Mouse (Mus musculus) midbrain, embryonic 12.5 days (tissue): Measurements from ENCODE around the gene Slc16a6. TPM values are rescaled to one million over a fixed set of nuclear protein-coding genes. Genes with fewer than 3 reads are reported as not detected.

Experiments used
- ATAC-seq: fragments of 200-750 bp; cut with Nextera tagmentation; 2 replicates; pipeline ENCODE4 v1.8.0; 2017; ENCODE audit warnings: low read depth, moderate TSS enrichment, moderate library complexity; ENCODE audit not compliant: low FRiP score
- H3K27ac ChIP-seq: fragments of 300-500 bp; sonication (generic); replicated peaks from 2 replicates; pipeline ENCODE4 v1.5.1; 2016; ENCODE audit warnings: mild to moderate bottlenecking
- H3K27me3 ChIP-seq: fragments of 300-500 bp; sonication (generic); 2 replicates; pipeline ENCODE4 v1.6.1; 2016; ENCODE audit warnings: mild to moderate bottlenecking
- H3K36me3 ChIP-seq: fragments of 300-500 bp; sonication (generic); 2 replicates; pipeline ENCODE4 v1.6.1; 2016
- H3K4me1 ChIP-seq: fragments of 300-500 bp; sonication (generic); 2 replicates; pipeline ENCODE4 v1.6.1; 2016
- H3K4me2 ChIP-seq: fragments of 300-500 bp; sonication (generic); replicated peaks from 2 replicates; pipeline ENCODE4 v1.6.1; 2016; ENCODE audit warnings: mild to moderate bottlenecking, moderate library complexity
- H3K4me3 ChIP-seq: fragments of 300-500 bp; sonication (generic); 2 replicates; pipeline ENCODE4 v1.5.1; 2016; ENCODE audit warnings: mild to moderate bottlenecking
- H3K9ac ChIP-seq: fragments of 300-500 bp; sonication (generic); replicated peaks from 2 replicates; pipeline ENCODE4 v1.6.1; 2016; ENCODE audit warnings: mild to moderate bottlenecking, moderate library complexity
- H3K9me3 ChIP-seq: fragments of 300-500 bp; sonication (generic); 2 replicates; pipeline ENCODE4 v1.6.1; 2016; ENCODE audit warnings: mild to moderate bottlenecking
- WGBS: fragments of 180-500 bp; shearing (Covaris S2); methylation state at CpG from one replicate; pipeline ENCODE4 v1.1.7; 2016; 5-methylcytosine and 5-hydroxymethylcytosine counted together
- polyA plus RNA-seq: library from polyadenylated mRNA; unstranded; fragments of >200 nt; fragmentation: Nextera tagmentation; extraction: Ambion mirVana; gene quantifications from 2 replicates; pipeline ENCODE4 v1.2.1, GENCODE M21; 2016

The Slc16a6 gene
- polyA plus RNA-seq, 1 experiment from 2014 or later = 3.3 TPM

GRCm38 (mm10) chr11:109468133-109468532 is 5.3 kb downstream of the Slc16a6 start:
- Histone ChIP-seq H3K4me2 (no peak overlapping the region), H3K4me3 (no peak overlapping the region), H3K36me3 (no peaks in the 10 kb centered on the region), H3K4me1 (peaks cover 12% of the 10 kb centered on the region; the same call in 1 of the 2 replicates), H3K27me3 (peaks cover 18% of the 10 kb centered on the region), H3K9ac (no peak overlapping the region), H3K27ac (no peak overlapping the region), H3K9me3 (no peaks in the 10 kb centered on the region)
- WGBS = 91% methylated on average over 5 of the region's 5 CpGs
- no peak for ATAC-seq

GRCm38 (mm10) chr11:109466987-109467386 is 6.4 kb downstream of the Slc16a6 start:
- no peak overlapping the region for H3K9ac ChIP-seq
- H3K4me1 ChIP-seq = peaks cover 8% of the 10 kb centered on the region; the same call in 1 of the 2 replicates
- no peak overlapping the region for H3K4me3 ChIP-seq
- WGBS = 91% methylated on average over 8 of the region's 8 CpGs
- peaks cover 13% of the 10 kb centered on the region for H3K27me3 ChIP-seq
- peaks cover 7% of the 10 kb centered on the region; the same call in 1 of the 2 replicates for H3K36me3 ChIP-seq
- H3K4me2 ChIP-seq = no peak overlapping the region
- ATAC-seq = no peak
- no peak overlapping the region for H3K27ac ChIP-seq
- no peaks in the 10 kb centered on the region for H3K9me3 ChIP-seq

- H3K9me3 ChIP-seq = no peaks in the 10 kb centered on the region
- H3K4me1 ChIP-seq = no peaks in the 10 kb centered on the region
- no peak overlapping the region for H3K4me2 ChIP-seq
- H3K9ac ChIP-seq = no peak overlapping the region
- no peaks in the 10 kb centered on the region for H3K27me3 ChIP-seq
- 96% methylated on average over 4 of the region's 4 CpGs for WGBS
- no peak overlapping the region for H3K27ac ChIP-seq
- no peak overlapping the region for H3K4me3 ChIP-seq
- ATAC-seq = no peak
- peaks cover 7% of the 10 kb centered on the region; the same call in 1 of the 2 replicates for H3K36me3 ChIP-seq
These were observed 8.3 kb downstream of the Slc16a6 start for GRCm38 (mm10) chr11:109465068-109465467.

DNA sequence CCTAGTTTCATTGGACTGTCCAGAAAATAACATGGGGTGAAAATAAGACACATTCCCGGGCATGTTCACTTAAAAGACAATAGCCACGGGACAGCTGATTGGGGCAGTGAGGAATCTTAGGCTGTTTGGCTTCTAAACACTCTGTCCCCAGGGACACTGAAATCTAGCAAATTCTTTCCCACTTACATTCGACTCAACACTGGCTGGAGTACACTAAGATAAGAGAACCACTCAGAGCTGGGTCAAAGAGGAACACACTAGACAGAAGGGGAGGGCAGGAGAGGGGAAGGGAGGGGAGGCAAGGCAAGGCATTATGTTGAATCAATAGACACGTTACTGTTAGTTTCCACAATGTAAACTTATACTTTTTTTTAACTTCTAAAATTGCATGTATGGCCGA is 12.8 kb downstream of the Slc16a6 start:
- H3K27me3 ChIP-seq = no peaks in the 10 kb centered on the region
- H3K27ac ChIP-seq = no peak overlapping the region
- no peaks in the 10 kb centered on the region for H3K4me1 ChIP-seq
- peaks cover 13% of the 10 kb centered on the region; the same call in 1 of the 2 replicates for H3K36me3 ChIP-seq
- no peak for ATAC-seq
- 87% methylated on average over 5 of the region's 5 CpGs for WGBS
- H3K4me2 ChIP-seq = no peak overlapping the region
- H3K9ac ChIP-seq = no peak overlapping the region
- no peak overlapping the region for H3K4me3 ChIP-seq
- no peaks in the 10 kb centered on the region for H3K9me3 ChIP-seq

DNA sequence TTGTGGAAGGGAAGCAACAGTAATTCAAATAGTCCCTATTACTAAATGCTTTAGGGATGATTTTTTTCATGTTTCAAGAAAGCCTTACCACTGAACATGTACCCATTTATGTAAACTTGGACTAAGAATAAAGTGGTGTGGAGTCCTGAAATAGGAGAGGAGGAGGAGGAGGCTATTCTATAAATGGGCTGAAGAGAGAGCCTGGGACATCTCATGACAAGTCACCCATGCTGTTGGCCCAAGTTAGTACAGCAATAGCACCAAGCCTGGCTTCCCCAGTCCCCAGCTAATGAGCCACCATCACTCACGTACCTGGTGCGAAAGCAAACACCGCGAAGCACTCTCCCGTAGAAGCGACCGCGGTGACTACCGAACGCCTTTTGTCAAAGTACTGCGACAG is 15.2 kb downstream of the Slc16a6 start:
- no peak for ATAC-seq
- Histone ChIP-seq H3K27me3 (no peaks in the 10 kb centered on the region), H3K4me1 (no peaks in the 10 kb centered on the region), H3K27ac (no peak overlapping the region), H3K4me2 (no peak overlapping the region), H3K4me3 (no peak overlapping the region), H3K9ac (no peak overlapping the region), H3K36me3 (peaks cover 26% of the 10 kb centered on the region), H3K9me3 (no peaks in the 10 kb centered on the region)
- WGBS = 96% methylated on average over 11 of the region's 11 CpGs

GRCm38 (mm10) chr11:109456261-109456660 is 17.1 kb downstream of the Slc16a6 start:
- Histone ChIP-seq H3K36me3 (peaks cover 19% of the 10 kb centered on the region; the same call in 1 of the 2 replicates), H3K4me3 (no peak overlapping the region), H3K27ac (no peak overlapping the region), H3K27me3 (no peaks in the 10 kb centered on the region), H3K9me3 (no peaks in the 10 kb centered on the region), H3K4me2 (no peak overlapping the region), H3K9ac (no peak overlapping the region), H3K4me1 (no peaks in the 10 kb centered on the region)
- WGBS = 85% methylated on average over 5 of the region's 5 CpGs
- no peak for ATAC-seq

- Histone ChIP-seq H3K27me3 (no peaks in the 10 kb centered on the region), H3K9me3 (no peaks in the 10 kb centered on the region), H3K36me3 (peaks cover 13% of the 10 kb centered on the region; the same call in 1 of the 2 replicates), H3K4me1 (no peaks in the 10 kb centered on the region), H3K27ac (no peak overlapping the region), H3K4me2 (no peak overlapping the region), H3K9ac (no peak overlapping the region), H3K4me3 (no peak overlapping the region)
- ATAC-seq = no peak
- 83% methylated on average over 11 of the region's 11 CpGs for WGBS
These were observed 22.2 kb downstream of the Slc16a6 start for GRCm38 (mm10) chr11:109451169-109451568.

DNA sequence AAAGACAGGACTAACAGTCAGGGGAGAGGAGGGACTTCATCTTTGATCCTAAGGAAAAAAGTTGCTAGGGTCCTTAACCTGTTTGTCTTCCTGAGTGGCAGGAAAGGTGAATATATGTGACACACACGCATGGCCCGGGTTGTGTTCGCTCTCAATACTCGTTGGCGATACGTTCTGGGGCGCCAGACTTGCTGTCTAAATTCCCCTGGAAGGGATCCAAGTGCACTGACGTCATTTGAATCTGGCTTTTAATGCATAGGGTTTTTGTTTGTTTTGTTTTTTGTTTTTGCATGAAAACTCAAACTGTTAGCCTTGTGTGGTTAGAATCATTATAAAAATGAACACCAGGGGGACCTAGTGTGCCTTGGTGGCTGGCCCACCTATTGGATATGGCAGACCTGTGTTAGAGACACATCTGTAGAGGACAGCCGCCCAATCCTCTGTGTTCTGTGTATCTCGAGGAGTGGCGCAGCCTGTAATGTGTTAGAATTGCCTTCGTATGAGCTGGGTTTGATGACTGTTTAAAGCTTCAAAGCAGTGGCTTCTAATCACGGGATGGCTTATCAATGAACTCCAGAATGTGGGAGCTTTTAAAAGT is 27.9 kb downstream of the Slc16a6 start:
- ATAC-seq = peak; percentile 70; the same call in 1 of the 2 replicates
- Histone ChIP-seq H3K9ac (no peak overlapping the region), H3K36me3 (no peaks in the 10 kb centered on the region), H3K27ac (no peak overlapping the region), H3K27me3 (peaks cover 4% of the 10 kb centered on the region), H3K4me1 (no peaks in the 10 kb centered on the region), H3K4me2 (no peak overlapping the region), H3K4me3 (no peak overlapping the region), H3K9me3 (no peaks in the 10 kb centered on the region)
- 62% methylated on average over 13 of the region's 13 CpGs for WGBS

GRCm38 (mm10) chr11:109444600-109444999 is 28.8 kb downstream of the Slc16a6 start:
- Histone ChIP-seq H3K27me3 (peaks cover 9% of the 10 kb centered on the region), H3K4me1 (peaks cover 6% of the 10 kb centered on the region; the same call in 1 of the 2 replicates), H3K27ac (no peak overlapping the region), H3K36me3 (no peaks in the 10 kb centered on the region), H3K9me3 (no peaks in the 10 kb centered on the region), H3K4me3 (no peak overlapping the region), H3K4me2 (no peak overlapping the region), H3K9ac (no peak overlapping the region)
- no peak for ATAC-seq
- 49% methylated on average over 7 of the region's 7 CpGs for WGBS

- Histone ChIP-seq H3K4me1 (peaks cover 12% of the 10 kb centered on the region; the same call in 1 of the 2 replicates), H3K9ac (no peak overlapping the region), H3K4me3 (no peak overlapping the region), H3K9me3 (no peaks in the 10 kb centered on the region), H3K4me2 (no peak overlapping the region), H3K36me3 (no peaks in the 10 kb centered on the region), H3K27me3 (peaks cover 9% of the 10 kb centered on the region), H3K27ac (no peak overlapping the region)
- ATAC-seq = no peak
- WGBS = 92% methylated on average over 8 of the region's 8 CpGs
These were observed 29.7 kb downstream of the Slc16a6 start for GRCm38 (mm10) chr11:109443468-109444263.

- no peaks in the 10 kb centered on the region for H3K9me3 ChIP-seq
- H3K4me2 ChIP-seq = no peak overlapping the region
- no peak overlapping the region for H3K27ac ChIP-seq
- peaks cover 12% of the 10 kb centered on the region; the same call in 1 of the 2 replicates for H3K4me1 ChIP-seq
- no peak overlapping the region for H3K9ac ChIP-seq
- peaks cover 9% of the 10 kb centered on the region for H3K27me3 ChIP-seq
- 49% methylated on average over 5 of the region's 5 CpGs for WGBS
- ATAC-seq = no peak
- H3K4me3 ChIP-seq = no peak overlapping the region
- peaks cover 7% of the 10 kb centered on the region for H3K36me3 ChIP-seq
These were observed 31.1 kb downstream of the Slc16a6 start for GRCm38 (mm10) chr11:109442166-109442730.

DNA sequence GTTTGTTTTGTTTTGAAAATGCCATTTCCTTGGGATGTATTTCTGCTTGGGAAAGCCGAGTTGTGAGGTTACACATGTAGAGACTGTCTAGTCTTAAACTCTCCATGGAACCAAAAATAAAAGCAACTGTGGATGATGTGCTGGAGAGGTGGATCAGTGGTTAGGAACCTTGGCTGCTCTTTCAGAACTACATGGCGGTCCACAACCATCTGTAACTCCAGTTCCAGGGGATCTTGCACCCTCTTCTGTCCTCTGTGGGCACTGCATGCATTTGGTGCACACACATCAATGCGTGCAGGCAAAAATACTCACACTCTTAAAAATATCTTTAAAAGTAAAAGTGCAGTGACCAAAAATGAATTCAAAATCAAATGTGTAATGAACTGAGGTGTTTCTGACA is 32.3 kb downstream of the Slc16a6 start:
- H3K9me3 ChIP-seq = no peaks in the 10 kb centered on the region
- no peak overlapping the region for H3K4me2 ChIP-seq
- peaks cover 9% of the 10 kb centered on the region for H3K27me3 ChIP-seq
- no peak overlapping the region for H3K4me3 ChIP-seq
- no peak overlapping the region for H3K9ac ChIP-seq
- H3K4me1 ChIP-seq = peaks cover 12% of the 10 kb centered on the region; the same call in 1 of the 2 replicates
- no peak overlapping the region for H3K27ac ChIP-seq
- no peak for ATAC-seq
- 52% methylated on average over 3 of the region's 3 CpGs for WGBS
- peaks cover 18% of the 10 kb centered on the region for H3K36me3 ChIP-seq
